Mouse (Mus musculus): ENCODE results near the gene Erc2. TPM values are rescaled to one million over a fixed set of nuclear protein-coding genes. Genes with fewer than 3 reads are reported as not detected.

The Erc2 gene
- polyA plus RNA-seq, 1 experiment: 0.53 TPM

DNA sequence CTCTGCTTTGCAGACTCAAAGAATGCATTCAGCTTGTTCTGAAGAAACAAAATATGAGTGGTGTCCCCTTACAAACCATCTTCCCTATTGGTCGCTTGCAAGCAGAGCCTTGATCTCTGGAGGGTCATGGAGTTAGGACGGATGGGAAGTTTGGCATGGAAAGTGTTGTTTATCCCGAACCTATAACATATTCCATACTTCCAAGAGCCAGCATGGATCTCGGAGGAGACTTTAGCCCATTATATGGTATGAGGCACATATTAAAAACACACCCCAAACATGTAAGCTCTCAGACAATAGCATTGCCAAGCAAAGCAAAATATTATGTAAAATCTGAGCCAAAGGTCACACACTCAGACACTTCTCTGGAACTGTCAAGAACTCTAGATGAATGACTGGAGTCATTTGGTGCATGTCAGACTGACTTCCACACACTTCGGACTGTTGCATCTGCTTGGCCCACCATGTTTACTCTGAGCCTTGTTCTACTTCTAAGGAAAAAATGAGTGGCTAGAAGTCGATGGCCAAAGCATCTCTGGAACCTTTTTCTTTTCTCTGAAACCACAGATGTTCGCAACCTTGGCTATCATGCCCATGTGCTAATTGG, 809.6 kb downstream of the Erc2 start:
- Histone ChIP-seq H3K27me3 (ENCODE audit: control insufficient read depth, insufficient read depth, insufficient read length) (no peaks in the 10 kb centered on the region), H3ac (ENCODE audit: control insufficient read depth, insufficient read length) (no peak overlapping the region), H3K4me2 (ENCODE audit: low read depth) (no peak overlapping the region), H3K4me3 (no peak overlapping the region), H3K79me2 (ENCODE audit: control insufficient read depth, insufficient read depth) (no peaks in the 10 kb centered on the region), H3K36me3 (ENCODE audit: control insufficient read depth, insufficient read depth) (no peaks in the 10 kb centered on the region)
- TF ChIP-seq POLR2A (IDR thresholded peaks at IDR 0.05; ENCODE audit: insufficient read length, low read depth): no peak
- no peak for TF ChIP-seq USF1 (IDR thresholded peaks at IDR 0.05; ENCODE audit: low read depth)
- no peak for TF ChIP-seq MYOD1 (IDR thresholded peaks at IDR 0.05; ENCODE audit: control insufficient read depth in 1 of 3, insufficient read length in 2 of 3, low read depth in 2 of 3)
- no peak for TF ChIP-seq TCF12 (IDR thresholded peaks at IDR 0.05; ENCODE audit: insufficient read depth, poor library complexity, severe bottlenecking)
- no peak for TF ChIP-seq MAX (IDR thresholded peaks at IDR 0.05; ENCODE audit: low read depth)
- TF ChIP-seq SRF (IDR thresholded peaks at IDR 0.05; ENCODE audit: control insufficient read depth, insufficient read length, low read depth): no peak
- no peak for TF ChIP-seq E2F4 (IDR thresholded peaks at IDR 0.05; ENCODE audit: insufficient read depth)
- TF ChIP-seq POLR2AphosphoS2 (IDR thresholded peaks at IDR 0.05; ENCODE audit: insufficient read length, low read depth): no peak
- no peak for TF ChIP-seq CEBPB (IDR thresholded peaks at IDR 0.05; ENCODE audit: insufficient read depth, poor library complexity, severe bottlenecking)
- no peak for TF ChIP-seq TCF3 (IDR thresholded peaks at IDR 0.05; ENCODE audit: insufficient read length, low read depth)
- no peak for TF ChIP-seq REST (IDR thresholded peaks at IDR 0.05; ENCODE audit: insufficient read depth, insufficient read length)

DNA sequence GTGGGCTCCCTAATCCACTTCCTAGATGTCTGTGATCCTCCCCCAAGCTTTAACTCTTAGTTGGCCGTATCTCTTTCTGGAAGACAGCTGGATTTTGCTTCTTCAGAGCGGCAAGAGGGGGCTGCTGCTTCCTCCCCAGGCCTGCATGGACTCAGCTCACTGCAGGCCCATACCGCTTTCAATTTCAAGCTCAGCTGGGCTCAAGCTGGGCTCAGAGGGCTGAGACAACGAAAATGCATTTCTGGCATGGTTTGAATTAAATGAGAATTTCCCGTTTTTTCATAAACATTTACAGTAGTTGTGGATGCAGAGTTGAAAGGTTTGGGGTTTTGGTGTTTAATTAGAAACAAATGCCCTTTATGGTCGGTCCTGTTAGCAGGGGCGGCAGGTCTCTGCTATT, 812.8 kb downstream of the Erc2 start:
- Histone ChIP-seq H3K79me2 (ENCODE audit: control insufficient read depth, insufficient read depth) (no peaks in the 10 kb centered on the region), H3K4me2 (ENCODE audit: low read depth) (no peak overlapping the region), H3K4me3 (no peak overlapping the region), H3K27me3 (ENCODE audit: control insufficient read depth, insufficient read depth, insufficient read length) (no peaks in the 10 kb centered on the region), H3ac (ENCODE audit: control insufficient read depth, insufficient read length) (no peak overlapping the region), H3K36me3 (ENCODE audit: control insufficient read depth, insufficient read depth) (no peaks in the 10 kb centered on the region)
- TF ChIP-seq MAX (IDR thresholded peaks at IDR 0.05; ENCODE audit: low read depth) (no peak), POLR2A (IDR thresholded peaks at IDR 0.05; ENCODE audit: insufficient read length, low read depth) (no peak), USF1 (IDR thresholded peaks at IDR 0.05; ENCODE audit: low read depth) (no peak), MYOD1 (IDR thresholded peaks at IDR 0.05; ENCODE audit: control insufficient read depth in 1 of 3, insufficient read length in 2 of 3, low read depth in 2 of 3) (no peak), POLR2AphosphoS2 (IDR thresholded peaks at IDR 0.05; ENCODE audit: insufficient read length, low read depth) (no peak), TCF3 (IDR thresholded peaks at IDR 0.05; ENCODE audit: insufficient read length, low read depth) (no peak), MYOG (IDR thresholded peaks at IDR 0.05; ENCODE audit: control insufficient read depth in 1 of 3, insufficient read depth in 1 of 3, insufficient read length in 2 of 3, low read depth in 2 of 3) (no peak), TCF12 (IDR thresholded peaks at IDR 0.05; ENCODE audit: insufficient read depth, poor library complexity, severe bottlenecking) (no peak), SRF (IDR thresholded peaks at IDR 0.05; ENCODE audit: control insufficient read depth, insufficient read length, low read depth) (no peak), E2F4 (IDR thresholded peaks at IDR 0.05; ENCODE audit: insufficient read depth) (no peak), REST (IDR thresholded peaks at IDR 0.05; ENCODE audit: insufficient read depth, insufficient read length) (no peak), CEBPB (IDR thresholded peaks at IDR 0.05; ENCODE audit: insufficient read depth, poor library complexity, severe bottlenecking) (no peak)

DNA sequence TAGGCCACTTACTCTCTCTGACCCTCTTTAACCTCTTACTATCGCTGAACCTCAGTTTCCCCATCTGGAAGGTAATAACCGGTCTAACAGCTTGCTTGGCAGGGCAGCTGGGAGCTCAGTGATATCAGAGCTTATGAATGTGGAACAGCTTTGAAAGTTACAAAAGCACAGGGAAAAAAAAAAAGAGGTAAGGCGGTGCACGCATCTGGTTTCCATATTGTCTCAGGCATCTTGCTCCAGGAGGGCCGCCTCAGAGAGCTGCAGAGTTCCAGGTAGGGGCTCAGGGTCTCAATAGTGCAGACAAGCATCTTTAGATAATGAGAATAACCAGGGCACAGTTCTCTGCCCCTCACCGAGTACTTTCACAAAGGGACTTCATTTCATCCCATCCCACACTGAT, 816.9 kb downstream of the Erc2 start:
- Histone ChIP-seq H3K27me3 (ENCODE audit: control insufficient read depth, insufficient read depth, insufficient read length) (no peaks in the 10 kb centered on the region), H3K79me2 (ENCODE audit: control insufficient read depth, insufficient read depth) (no peaks in the 10 kb centered on the region), H3ac (ENCODE audit: control insufficient read depth, insufficient read length) (no peak overlapping the region), H3K4me2 (ENCODE audit: low read depth) (no peak overlapping the region), H3K36me3 (ENCODE audit: control insufficient read depth, insufficient read depth) (no peaks in the 10 kb centered on the region), H3K4me3 (no peak overlapping the region)
- TF ChIP-seq REST (IDR thresholded peaks at IDR 0.05; ENCODE audit: insufficient read depth, insufficient read length) (no peak), USF1 (IDR thresholded peaks at IDR 0.05; ENCODE audit: low read depth) (no peak), MAX (IDR thresholded peaks at IDR 0.05; ENCODE audit: low read depth) (no peak), TCF3 (IDR thresholded peaks at IDR 0.05; ENCODE audit: insufficient read length, low read depth) (no peak), POLR2AphosphoS2 (IDR thresholded peaks at IDR 0.05; ENCODE audit: insufficient read length, low read depth) (no peak), POLR2A (IDR thresholded peaks at IDR 0.05; ENCODE audit: insufficient read length, low read depth) (no peak), MYOG (IDR thresholded peaks at IDR 0.05; ENCODE audit: control insufficient read depth in 1 of 3, insufficient read depth in 1 of 3, insufficient read length in 2 of 3, low read depth in 2 of 3) (no peak), TCF12 (IDR thresholded peaks at IDR 0.05; ENCODE audit: insufficient read depth, poor library complexity, severe bottlenecking) (no peak), MYOD1 (IDR thresholded peaks at IDR 0.05; ENCODE audit: control insufficient read depth in 1 of 3, insufficient read length in 2 of 3, low read depth in 2 of 3) (no peak), CEBPB (IDR thresholded peaks at IDR 0.05; ENCODE audit: insufficient read depth, poor library complexity, severe bottlenecking) (no peak), SRF (IDR thresholded peaks at IDR 0.05; ENCODE audit: control insufficient read depth, insufficient read length, low read depth) (no peak), E2F4 (IDR thresholded peaks at IDR 0.05; ENCODE audit: insufficient read depth) (no peak)

DNA sequence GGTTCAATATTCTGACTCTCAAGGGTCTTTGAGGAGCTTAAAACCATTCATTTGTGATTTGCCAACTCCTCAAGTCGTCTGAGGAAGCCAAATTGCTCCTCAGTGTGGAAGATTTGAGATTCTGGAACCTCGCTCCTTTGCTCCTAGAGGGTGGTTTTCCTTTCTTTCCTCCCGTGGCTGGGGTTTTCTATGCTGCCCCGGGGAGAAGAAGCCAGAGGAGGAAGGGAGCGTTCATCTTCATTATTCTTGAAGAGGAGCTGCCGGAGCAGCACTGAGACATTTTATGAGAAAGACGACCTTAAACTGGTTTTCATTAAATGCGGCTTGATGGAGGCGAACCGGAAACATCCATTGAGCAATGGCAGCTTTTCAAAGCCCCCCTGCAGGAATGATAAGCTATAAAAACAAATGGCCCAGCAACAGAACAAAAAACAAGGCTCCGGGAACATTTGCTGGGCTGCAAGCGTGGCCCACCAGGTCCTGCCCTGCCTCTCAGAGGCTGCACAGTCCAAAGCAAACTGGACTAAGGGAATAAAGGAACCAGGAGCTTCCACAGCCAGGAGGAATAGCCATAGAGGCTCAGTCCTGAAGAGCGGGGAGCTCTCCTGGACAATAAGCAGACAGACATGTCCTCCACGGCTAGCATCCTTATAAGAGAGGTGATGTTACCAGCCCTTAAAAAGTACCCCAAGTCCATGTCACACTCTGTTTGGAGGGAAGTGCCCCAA, 819.2 kb downstream of the Erc2 start:
- no peaks in the 10 kb centered on the region for H3K79me2 ChIP-seq (ENCODE audit: control insufficient read depth, insufficient read depth)
- no peak for TF ChIP-seq MYOD1 (IDR thresholded peaks at IDR 0.05; ENCODE audit: control insufficient read depth in 1 of 3, insufficient read length in 2 of 3, low read depth in 2 of 3)
- no peak for TF ChIP-seq POLR2AphosphoS2 (IDR thresholded peaks at IDR 0.05; ENCODE audit: insufficient read length, low read depth)
- TF ChIP-seq SRF (IDR thresholded peaks at IDR 0.05; ENCODE audit: control insufficient read depth, insufficient read length, low read depth): no peak
- TF ChIP-seq MYOG (IDR thresholded peaks at IDR 0.05; ENCODE audit: control insufficient read depth in 1 of 3, insufficient read depth in 1 of 3, insufficient read length in 2 of 3, low read depth in 2 of 3): no peak
- no peak for TF ChIP-seq TCF3 (IDR thresholded peaks at IDR 0.05; ENCODE audit: insufficient read length, low read depth)
- no peak for TF ChIP-seq USF1 (IDR thresholded peaks at IDR 0.05; ENCODE audit: low read depth)
- no peak for TF ChIP-seq POLR2A (IDR thresholded peaks at IDR 0.05; ENCODE audit: insufficient read length, low read depth)
- no peak for TF ChIP-seq TCF12 (IDR thresholded peaks at IDR 0.05; ENCODE audit: insufficient read depth, poor library complexity, severe bottlenecking)
- TF ChIP-seq REST (IDR thresholded peaks at IDR 0.05; ENCODE audit: insufficient read depth, insufficient read length): no peak
- no peak for TF ChIP-seq MAX (IDR thresholded peaks at IDR 0.05; ENCODE audit: low read depth)
- TF ChIP-seq CEBPB (IDR thresholded peaks at IDR 0.05; ENCODE audit: insufficient read depth, poor library complexity, severe bottlenecking): no peak
- no peak for TF ChIP-seq E2F4 (IDR thresholded peaks at IDR 0.05; ENCODE audit: insufficient read depth)
- H3K36me3 ChIP-seq (ENCODE audit: control insufficient read depth, insufficient read depth): no peaks in the 10 kb centered on the region
- no peaks in the 10 kb centered on the region for H3K27me3 ChIP-seq (ENCODE audit: control insufficient read depth, insufficient read depth, insufficient read length)
- no peak overlapping the region for H3K4me2 ChIP-seq (ENCODE audit: low read depth)
- no peak overlapping the region for H3ac ChIP-seq (ENCODE audit: control insufficient read depth, insufficient read length)
- no peak overlapping the region for H3K4me3 ChIP-seq
